Mouse (Mus musculus) layer of hippocampus, adult 8-10 months (tissue): Measurements from ENCODE around the gene 1700029I15Rik. TPM values are rescaled to one million over a fixed set of nuclear protein-coding genes. Genes with fewer than 3 reads are reported as not detected.

Experiments used
- DNase-seq, 2 experiments: peaks; one replicate each; pipeline ENCODE4 v3.0.0; 2022; ENCODE audit warnings: low spot score in 2 of 2
- total RNA-seq, 4 experiments: library from RNA; stranded (reverse); gene quantifications; 2 replicates each; pipeline ENCODE4 v1.2.4; 2022

Gene 1700029I15Rik
- total RNA-seq, 4 experiments from 2014 or later = 4.4 to 8.1 (median 6.4) TPM

- no peak for DNase-seq
These were observed 8.9 kb upstream of the 1700029I15Rik start for GRCm38 (mm10) chr2:92373437-92373813.

GRCm38 (mm10) chr2:92374514-92374913 lies 7.8 kb upstream of the 1700029I15Rik start, which contains the start of the genes Pex16 and Large2:
Gene Pex16 (plus strand): TSS chr2:92374676.
Gene Large2 (minus strand): TSS chr2:92374869.
- DNase-seq = no peak

- DNase-seq = peak; percentile 95 to 98
These were observed 7.2 kb upstream of the 1700029I15Rik start for GRCm38 (mm10) chr2:92375099-92375623.

- no peak for DNase-seq
These were observed 6.5 kb upstream of the 1700029I15Rik start for GRCm38 (mm10) chr2:92375788-92376187.

GRCm38 (mm10) chr2:92376300-92376699 lies 6.0 kb upstream of the 1700029I15Rik start:
- DNase-seq = no peak

DNA sequence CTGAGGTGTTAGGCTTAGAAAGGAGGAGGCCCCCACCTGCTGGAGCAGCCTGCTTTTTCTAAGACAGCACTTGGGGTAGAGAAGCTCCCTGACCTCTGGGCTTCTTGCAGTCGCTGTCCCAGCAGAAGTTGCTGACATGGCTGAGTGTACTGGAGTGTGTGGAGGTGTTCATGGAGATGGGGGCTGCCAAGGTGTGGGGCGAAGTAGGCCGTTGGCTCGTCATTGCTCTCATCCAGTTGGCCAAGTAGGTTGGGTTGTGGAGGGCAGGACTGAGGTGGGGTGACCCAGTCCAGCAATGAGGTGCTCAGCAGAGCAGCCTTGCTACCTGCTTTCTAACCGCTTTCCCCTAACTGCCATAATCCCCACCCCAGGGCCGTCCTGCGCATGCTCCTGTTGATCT lies 5.0 kb upstream of the 1700029I15Rik start:
- DNase-seq = no peak

DNA sequence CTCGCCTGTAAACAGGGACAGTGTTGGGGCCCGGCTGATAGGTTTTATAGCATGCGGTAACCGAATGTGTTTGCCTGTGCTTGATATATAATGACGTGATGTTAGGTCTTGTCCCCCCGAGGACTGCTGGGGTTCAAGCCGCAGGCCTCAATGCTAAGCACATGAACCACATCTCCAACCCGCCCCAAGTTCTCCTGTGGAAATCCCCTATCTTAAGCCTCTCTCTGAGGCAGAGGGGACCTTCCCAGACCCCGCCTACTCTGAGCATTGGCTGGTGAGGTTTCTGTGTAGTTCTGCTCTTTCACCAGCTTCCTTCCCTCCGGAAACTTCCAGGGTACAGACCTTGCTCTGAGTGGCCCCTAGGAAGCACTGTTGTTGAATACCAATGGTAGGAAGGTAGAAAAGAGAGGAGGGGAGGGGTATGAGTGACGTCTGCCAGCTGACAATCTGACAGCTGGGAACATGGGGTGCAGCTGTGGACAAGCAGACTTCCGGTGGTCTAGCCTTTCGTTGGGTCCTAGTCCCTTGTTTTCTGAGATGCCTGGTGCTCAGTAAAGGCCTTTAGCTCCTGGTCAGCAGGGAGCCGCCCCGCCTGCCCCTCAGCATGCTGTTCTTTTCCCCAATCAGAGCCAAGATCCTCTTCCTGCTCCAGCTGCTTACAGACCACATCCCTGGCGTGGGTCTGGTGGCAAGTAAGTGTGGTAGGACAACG lies 2.4 kb upstream of the 1700029I15Rik start:
- DNase-seq = no peak

DNA sequence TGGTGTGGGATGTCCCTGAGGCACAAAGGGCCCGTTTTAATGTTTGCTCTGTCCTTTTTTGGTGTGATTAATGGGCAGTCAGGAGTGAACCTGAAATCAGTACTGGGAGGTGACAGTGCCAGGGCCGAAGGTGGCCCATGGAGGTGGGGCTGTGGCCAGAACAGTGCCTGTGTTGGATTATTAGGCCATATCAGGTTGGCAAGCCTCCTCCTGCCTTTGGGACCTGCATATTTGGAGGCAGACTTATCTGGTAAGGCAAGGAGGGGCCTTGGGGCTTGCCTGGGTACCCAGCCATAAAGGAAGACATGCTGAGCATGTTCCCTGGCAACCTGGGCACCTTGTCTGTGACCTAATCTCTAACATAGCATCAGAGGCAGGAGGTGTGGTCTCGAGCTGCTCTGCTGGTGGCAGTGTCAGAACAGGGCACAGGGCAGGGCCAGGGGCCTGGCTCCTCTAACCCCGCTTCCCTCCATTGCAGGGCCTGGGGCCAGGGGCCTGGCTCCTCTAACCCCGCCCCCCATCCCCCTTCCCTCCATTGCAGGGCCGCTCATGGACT lies 1.8 kb upstream of the 1700029I15Rik start:
- no peak for DNase-seq

GRCm38 (mm10) chr2:92381161-92381560 lies 1.2 kb upstream of the 1700029I15Rik start:
- no peak for DNase-seq

- DNase-seq = no peak
These were observed 421 bp downstream of the 1700029I15Rik start for GRCm38 (mm10) chr2:92382759-92383158.

- DNase-seq = no peak
These were observed 1.8 kb downstream of the 1700029I15Rik start for GRCm38 (mm10) chr2:92384101-92384500.

DNA sequence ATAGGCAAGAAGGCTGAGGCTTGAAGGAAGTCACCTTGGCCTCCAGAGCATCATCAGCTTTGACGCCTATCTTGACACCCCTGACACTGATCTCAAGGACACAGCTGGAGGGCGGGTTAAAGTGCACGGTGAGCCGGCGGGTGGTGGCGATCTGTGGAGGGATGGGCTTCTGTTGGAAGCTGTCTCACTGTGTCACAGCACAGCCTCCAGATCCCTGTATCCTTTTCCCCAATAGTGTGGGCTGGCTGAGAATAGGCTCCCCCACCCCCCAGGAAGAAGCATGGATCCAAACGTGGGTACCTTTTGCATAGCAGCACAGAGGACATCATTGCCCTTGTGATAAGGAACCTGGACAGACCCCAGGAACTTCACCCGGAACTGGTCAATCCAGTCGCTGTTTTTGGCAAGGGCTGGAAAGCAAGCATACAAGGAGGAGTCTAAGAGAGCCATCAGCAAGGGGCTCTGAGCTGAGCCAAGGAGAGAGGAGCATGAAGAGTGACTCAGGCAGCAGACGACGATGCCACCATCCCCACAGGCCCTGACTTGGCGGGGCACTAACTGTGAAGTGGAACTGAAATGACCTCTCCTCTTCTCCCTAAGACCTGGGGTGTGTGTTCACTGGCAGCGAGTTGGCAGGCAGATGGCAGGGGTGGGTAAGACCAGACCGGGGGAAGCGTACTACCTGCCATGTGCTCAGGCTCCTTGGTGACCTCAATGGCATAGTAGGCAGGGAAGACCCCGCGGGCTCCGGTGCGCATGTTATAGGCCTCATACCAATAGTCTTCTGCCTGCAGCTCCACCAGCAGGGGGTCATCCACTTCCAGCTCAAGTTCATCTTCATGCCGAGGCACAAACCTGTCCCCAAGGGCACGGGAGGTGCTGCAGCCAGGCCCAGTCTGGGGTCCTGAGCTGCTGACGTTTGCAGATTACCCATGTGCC lies 3.0 kb downstream of the 1700029I15Rik start:
- DNase-seq = no peak

GRCm38 (mm10) chr2:92386821-92387570 lies 4.7 kb downstream of the 1700029I15Rik start:
- DNase-seq = no peak

DNA sequence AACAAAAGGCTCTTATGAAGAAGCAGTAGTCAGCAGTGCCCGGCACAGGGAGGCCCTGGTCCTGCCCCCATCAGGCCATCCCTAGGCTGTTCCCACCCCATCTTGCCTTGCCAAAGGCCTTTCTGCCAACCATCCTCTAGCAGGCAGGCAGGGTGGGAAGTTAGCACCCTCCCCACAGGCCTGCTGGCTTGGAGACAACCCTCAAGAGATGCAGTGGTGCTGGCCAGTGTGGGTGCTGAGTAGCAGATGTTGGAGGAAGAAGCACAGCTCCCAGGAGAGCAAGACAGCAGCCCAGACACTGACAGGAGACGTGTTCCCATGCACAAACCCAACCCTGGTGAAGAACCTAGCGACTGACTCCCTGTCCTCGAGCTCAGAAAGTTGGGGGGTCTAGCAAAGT lies 5.3 kb downstream of the 1700029I15Rik start:
- peak; percentile 62 to 83 for DNase-seq

- DNase-seq = no peak
These were observed 5.8 kb downstream of the 1700029I15Rik start for GRCm38 (mm10) chr2:92388081-92388517.

- DNase-seq = peak; percentile 92 to 96
These were observed 6.7 kb downstream of the 1700029I15Rik start for GRCm38 (mm10) chr2:92388891-92389641.

- DNase-seq = no peak
These were observed 7.3 kb downstream of the 1700029I15Rik start for GRCm38 (mm10) chr2:92389645-92390044.

GRCm38 (mm10) chr2:92390206-92390930 lies 8.0 kb downstream of the 1700029I15Rik start:
- DNase-seq = no peak

DNA sequence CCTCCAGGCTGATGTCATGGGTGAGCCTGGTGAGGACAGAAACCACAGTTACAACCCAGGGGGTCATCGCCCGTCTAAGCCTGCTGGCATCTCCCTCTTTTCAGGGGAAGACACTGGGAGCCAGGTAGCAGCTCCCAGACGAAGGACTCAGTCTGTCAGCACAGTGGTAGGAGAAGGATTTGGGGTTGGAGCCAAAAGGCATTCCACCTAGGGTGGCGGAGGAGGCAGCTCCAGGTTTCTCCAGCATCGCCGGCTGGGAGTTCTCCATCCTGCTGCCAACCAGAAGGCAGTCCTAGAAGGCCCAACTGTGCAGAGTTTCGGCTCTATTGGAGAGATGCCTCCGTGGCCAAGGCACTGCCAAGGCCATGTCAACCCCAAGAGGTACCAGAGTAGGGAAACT lies 8.8 kb downstream of the 1700029I15Rik start:
- peak in 1 of 2 experiments; percentile 55 for DNase-seq
